Mouse (Mus musculus) C2C12 (cell line): Measurements from ENCODE around the gene Herc2.

ENCODE experiments used
- CTCF ChIP-seq: IDR thresholded peaks from one replicate; pipeline ENCODE4 v1.5.1; 2011; ENCODE audit not compliant: control insufficient read depth, insufficient read depth, insufficient read length
- MAX ChIP-seq: IDR thresholded peaks from one replicate; pipeline ENCODE4 v1.6.1; 2011; ENCODE audit warnings: mild to moderate bottlenecking, control low read depth

DNA sequence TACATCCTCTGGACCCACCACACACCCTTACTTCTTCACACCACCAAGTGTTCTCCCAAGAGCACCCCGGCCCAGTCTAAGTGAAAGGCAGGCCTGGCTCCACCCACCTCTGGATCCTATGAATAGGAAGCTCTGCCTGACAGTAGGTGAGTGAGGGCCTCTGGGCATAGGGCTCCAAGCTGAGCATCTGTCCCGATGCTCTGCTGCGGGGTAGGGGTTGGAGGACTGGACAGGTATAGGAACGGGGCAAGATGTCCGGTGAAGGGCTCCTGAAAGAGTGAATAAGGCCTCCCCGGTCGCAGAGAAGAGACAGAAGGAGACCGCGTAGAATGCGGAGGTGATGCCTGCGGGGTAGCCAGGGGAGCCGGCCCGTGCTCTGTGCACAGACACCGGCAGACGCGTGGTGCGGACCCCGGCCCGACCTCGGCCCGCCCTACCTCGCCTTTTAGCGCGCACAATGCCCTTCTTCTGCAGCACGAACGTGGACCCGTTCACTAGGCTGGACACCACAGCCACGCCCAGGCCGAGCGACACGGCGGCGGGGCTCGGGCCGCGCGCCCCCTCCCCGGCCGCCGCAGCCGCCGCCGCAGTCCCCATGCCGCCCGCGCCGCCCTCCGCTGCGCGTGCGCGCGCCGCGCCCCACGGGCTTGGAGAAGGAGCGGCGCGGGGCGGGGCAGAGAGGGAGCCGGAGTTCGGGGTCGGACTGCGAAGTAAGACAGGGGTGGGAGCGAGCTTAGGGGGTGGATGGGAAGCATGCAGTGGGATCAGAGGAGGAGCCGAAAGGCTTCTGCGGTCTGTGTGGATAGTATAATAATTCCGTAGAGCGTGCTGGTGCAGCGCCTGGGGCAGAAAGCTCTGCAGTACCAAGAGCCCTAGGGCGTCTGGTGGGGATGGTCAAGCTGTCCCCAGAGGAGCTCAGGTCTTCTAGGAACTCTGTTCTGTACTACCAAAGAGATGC, 30.7 kb upstream of the Herc2 start:
- TF ChIP-seq MAX (no peak), CTCF (no peak)
